Mouse (Mus musculus) forebrain, embryonic 10.5 days (tissue): Measurements from ENCODE around the gene Ces1a. TPM values are rescaled to one million over a fixed set of nuclear protein-coding genes. Genes with fewer than 3 reads are reported as not detected.

Experiments used
- DNase-seq: peaks from one replicate; pipeline ENCODE4 v3.0.0-alpha.2; 2017; ENCODE audit warnings: low spot score; ENCODE audit errors: extremely low spot score
- H3K27ac ChIP-seq: fragments of 300-500 bp; sonication (generic); 2 replicates; pipeline ENCODE4 v1.5.1; 2016; ENCODE audit warnings: mild to moderate bottlenecking
- H3K27me3 ChIP-seq: fragments of 300-500 bp; sonication (generic); 2 replicates; pipeline ENCODE4 v1.6.1; 2016; ENCODE audit warnings: mild to moderate bottlenecking; ENCODE audit not compliant: poor library complexity, severe bottlenecking
- H3K36me3 ChIP-seq: fragments of 300-500 bp; sonication (generic); replicated peaks from 2 replicates; pipeline ENCODE4 v1.6.1; 2016; ENCODE audit warnings: mild to moderate bottlenecking, moderate library complexity
- H3K4me1 ChIP-seq: fragments of 300-500 bp; sonication (generic); 2 replicates; pipeline ENCODE4 v1.6.1; 2016
- H3K4me3 ChIP-seq: fragments of 300-500 bp; sonication (generic); 2 replicates; pipeline ENCODE4 v1.5.1; 2016; ENCODE audit warnings: mild to moderate bottlenecking, moderate library complexity
- H3K9me3 ChIP-seq: fragments of 300-500 bp; sonication (generic); 2 replicates; pipeline ENCODE4 v1.6.1; 2016; ENCODE audit warnings: mild to moderate bottlenecking, moderate library complexity
- WGBS: fragments of 180-500 bp; shearing (Covaris S2); methylation state at CpG from one replicate; pipeline ENCODE4 v1.1.7; 2016; 5-methylcytosine and 5-hydroxymethylcytosine counted together
- polyA plus RNA-seq: library from polyadenylated mRNA; unstranded; fragments of >200 nt; fragmentation: Nextera tagmentation; extraction: Ambion mirVana; gene quantifications from 2 replicates; pipeline ENCODE4 v1.2.1, GENCODE M21; 2016

The Ces1a gene
- polyA plus RNA-seq, 1 experiment from 2014 or later: not detected

DNA sequence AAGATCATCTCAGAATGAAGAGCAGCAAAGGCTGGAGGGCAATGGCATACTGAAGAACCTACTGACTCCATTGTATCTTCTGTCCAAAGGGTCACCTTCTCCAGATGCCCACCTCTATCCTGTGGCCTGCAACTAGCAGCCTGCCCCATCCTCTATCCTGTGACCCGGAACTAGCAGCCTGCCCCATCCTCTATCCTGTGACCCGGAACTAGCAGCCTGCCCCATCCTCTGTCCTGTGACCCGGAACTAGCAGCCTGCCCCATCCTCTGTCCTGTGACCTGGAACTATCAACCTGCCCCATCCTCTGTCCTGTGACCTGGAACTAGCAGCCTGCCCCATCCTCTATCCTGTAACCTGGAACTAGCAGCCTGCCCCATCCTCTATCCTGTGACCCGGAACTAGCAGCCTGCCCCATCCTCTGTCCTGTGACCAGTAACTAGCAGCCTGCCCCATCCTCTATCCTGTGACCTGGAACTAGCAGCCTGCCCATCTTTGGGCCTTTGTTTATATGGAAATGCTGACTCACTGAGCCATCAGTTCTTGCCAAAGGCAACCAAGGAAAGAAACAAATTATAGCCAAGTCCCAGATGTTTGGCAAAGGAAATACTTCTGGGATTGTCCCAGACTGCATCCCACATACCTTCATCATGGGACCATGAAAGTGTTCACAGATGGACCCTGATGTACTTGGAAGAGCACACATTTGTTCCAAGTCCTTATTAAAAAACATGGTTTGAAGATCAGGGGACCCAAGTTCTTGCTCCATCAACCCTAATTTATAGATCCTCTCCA, 7.0 kb downstream of the Ces1a start:
- Histone ChIP-seq H3K36me3 (no peaks in the 10 kb centered on the region), H3K9me3 (no peaks in the 10 kb centered on the region), H3K4me1 (peaks cover 14% of the 10 kb centered on the region), H3K4me3 (no peak overlapping the region), H3K27ac (no peak overlapping the region), H3K27me3 (no peaks in the 10 kb centered on the region)
- 85% methylated on average over 4 of the region's 4 CpGs for WGBS
- no peak for DNase-seq

- Histone ChIP-seq H3K27ac (no peak overlapping the region), H3K36me3 (no peaks in the 10 kb centered on the region), H3K27me3 (no peaks in the 10 kb centered on the region), H3K4me1 (peaks cover 14% of the 10 kb centered on the region), H3K9me3 (no peaks in the 10 kb centered on the region), H3K4me3 (no peak overlapping the region)
- no peak for DNase-seq
- whole genome bisulfite sequencing: 83% methylated on average over 2 of the region's 2 CpGs
Measured at GRCm38 (mm10) chr8:93040256-93040655, 7.7 kb downstream of the Ces1a start.

DNA sequence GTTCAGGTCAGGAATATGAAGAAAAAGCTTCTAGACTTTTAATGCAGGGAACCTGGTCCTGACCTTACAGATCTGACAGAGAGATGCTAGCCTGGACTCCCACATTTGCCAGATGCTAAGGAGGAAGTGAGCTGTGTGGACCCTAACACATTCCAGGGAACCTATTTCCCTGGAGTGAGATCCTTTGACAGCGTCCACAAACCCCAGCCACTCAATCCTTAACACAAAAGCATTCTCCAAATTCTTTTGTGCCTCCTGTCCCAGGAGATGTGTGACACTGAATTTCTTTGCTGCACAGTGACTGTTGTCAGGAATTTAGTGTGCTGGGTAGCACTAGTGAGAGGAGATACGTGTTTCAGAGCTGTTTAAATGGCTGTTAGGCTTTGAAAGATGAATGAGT, 9.2 kb downstream of the Ces1a start:
- 16% methylated on average over 2 of the region's 2 CpGs for WGBS
- DNase-seq: no peak
- Histone ChIP-seq H3K36me3 (no peaks in the 10 kb centered on the region), H3K4me1 (peaks cover 14% of the 10 kb centered on the region), H3K27me3 (no peaks in the 10 kb centered on the region), H3K27ac (0 out of 2 replicates have a peak overlapping the region, but pooled peaks have one; percentile 9), H3K4me3 (no peak overlapping the region), H3K9me3 (no peaks in the 10 kb centered on the region)

DNA sequence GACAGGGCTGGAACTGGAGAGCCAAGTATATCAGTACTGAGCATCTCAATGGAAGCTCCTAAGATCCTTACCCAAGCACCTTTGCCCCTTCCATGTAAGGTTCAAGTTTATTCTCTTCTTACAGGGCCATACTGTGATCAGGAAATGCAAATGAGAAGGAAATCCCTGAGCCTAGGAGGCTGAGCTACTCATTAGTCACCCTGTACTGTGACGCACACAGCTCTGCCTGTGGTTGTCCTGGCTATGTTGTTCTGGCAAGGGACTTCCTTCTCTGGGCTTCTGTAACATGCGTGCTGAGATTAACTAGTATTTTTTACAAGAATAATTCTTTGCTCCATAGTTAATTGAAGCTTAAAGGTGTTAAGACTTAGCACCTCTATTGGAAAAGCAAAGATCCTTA, 17.3 kb downstream of the Ces1a start:
- 93% methylated on average over 2 of the region's 2 CpGs for WGBS
- Histone ChIP-seq H3K36me3 (no peaks in the 10 kb centered on the region), H3K4me3 (no peak overlapping the region), H3K27me3 (no peaks in the 10 kb centered on the region), H3K9me3 (no peaks in the 10 kb centered on the region), H3K27ac (no peak overlapping the region), H3K4me1 (no peaks in the 10 kb centered on the region)
- DNase-seq: no peak

DNA sequence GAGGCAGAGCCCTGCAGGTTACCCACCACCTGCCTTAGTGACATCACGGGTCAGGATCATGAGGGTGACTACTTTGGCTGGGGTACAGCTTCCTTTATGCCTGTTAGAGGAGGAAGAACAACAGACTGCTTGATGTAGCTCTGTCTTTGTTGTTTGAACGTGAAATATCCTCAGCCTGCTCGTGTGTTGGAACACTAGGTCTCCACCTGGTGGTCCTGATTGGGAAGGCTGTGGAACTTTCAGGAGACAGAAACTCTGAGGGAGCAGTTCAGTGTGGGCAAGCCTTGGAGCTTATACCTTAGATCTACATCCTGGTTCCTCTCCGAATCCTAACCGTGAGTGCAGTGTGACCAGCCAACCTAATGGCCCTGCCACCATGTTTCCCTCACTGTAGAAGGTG, 26.3 kb downstream of the Ces1a start:
- Histone ChIP-seq H3K36me3 (no peaks in the 10 kb centered on the region), H3K4me3 (no peak overlapping the region)
- 77% methylated on average over 5 of the region's 5 CpGs for WGBS

GRCm38 (mm10) chr8:93014300-93014699, 33.7 kb downstream of the Ces1a start:
- no peak overlapping the region for H3K4me3 ChIP-seq
- DNase-seq: no peak

More for the DNA sequence above, 26.3 kb downstream of the Ces1a start:
- no peaks in the 10 kb centered on the region for H3K27me3 ChIP-seq
- no peaks in the 10 kb centered on the region for H3K4me1 ChIP-seq
- no peak overlapping the region for H3K27ac ChIP-seq
- H3K9me3 ChIP-seq: no peaks in the 10 kb centered on the region
- DNase-seq: no peak

GRCm38 (mm10) chr8:93012226-93012625, 35.8 kb downstream of the Ces1a start:
- peak; percentile 25 for DNase-seq
- Histone ChIP-seq H3K36me3 (no peaks in the 10 kb centered on the region), H3K9me3 (no peaks in the 10 kb centered on the region), H3K4me3 (no peak overlapping the region), H3K4me1 (no peaks in the 10 kb centered on the region), H3K27ac (no peak overlapping the region), H3K27me3 (no peaks in the 10 kb centered on the region)
- 78% methylated on average over 6 of the region's 6 CpGs for WGBS

More at GRCm38 (mm10) chr8:93014300-93014699, 33.7 kb downstream of the Ces1a start:
- 84% methylated on average over 4 of the region's 4 CpGs for WGBS
- Histone ChIP-seq H3K9me3 (no peaks in the 10 kb centered on the region), H3K27me3 (no peaks in the 10 kb centered on the region), H3K27ac (no peak overlapping the region), H3K4me1 (no peaks in the 10 kb centered on the region), H3K36me3 (no peaks in the 10 kb centered on the region)

GRCm38 (mm10) chr8:93011439-93011838, 36.6 kb downstream of the Ces1a start:
- H3K4me3 ChIP-seq: no peak overlapping the region
- no peaks in the 10 kb centered on the region for H3K36me3 ChIP-seq
- no peaks in the 10 kb centered on the region for H3K9me3 ChIP-seq
- no peaks in the 10 kb centered on the region for H3K4me1 ChIP-seq
- peak; percentile 82 for DNase-seq
- H3K27ac ChIP-seq: no peak overlapping the region
- WGBS: 12% methylated on average over 9 of the region's 9 CpGs
- H3K27me3 ChIP-seq: no peaks in the 10 kb centered on the region

GRCm38 (mm10) chr8:93010286-93010685, 37.7 kb downstream of the Ces1a start:
- Histone ChIP-seq H3K9me3 (no peaks in the 10 kb centered on the region), H3K4me1 (no peaks in the 10 kb centered on the region), H3K36me3 (no peaks in the 10 kb centered on the region), H3K4me3 (no peak overlapping the region), H3K27me3 (no peaks in the 10 kb centered on the region), H3K27ac (no peak overlapping the region)
- DNase-seq: peak; percentile 27
- WGBS: 31% methylated on average over 5 of the region's 5 CpGs

DNA sequence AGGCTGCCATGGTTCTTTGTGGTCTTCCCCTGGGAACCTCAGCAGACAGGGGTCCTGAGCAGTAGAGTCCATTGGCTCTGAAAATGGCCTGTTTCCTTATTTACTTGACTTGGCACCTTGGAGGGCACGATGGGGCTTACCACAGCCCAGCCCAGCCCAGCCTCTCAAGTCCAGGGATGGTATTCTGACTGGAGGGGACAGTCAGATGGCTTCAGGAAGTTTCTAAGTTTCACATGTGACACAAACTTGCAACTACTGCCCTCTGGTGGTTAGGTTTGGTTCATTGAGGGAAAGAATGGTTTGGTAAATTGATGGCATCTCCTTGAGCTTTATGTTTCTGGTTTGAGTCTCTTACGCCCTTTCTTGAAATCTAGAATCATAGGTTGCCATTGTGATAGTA, 49.4 kb downstream of the Ces1a start:
- H3K9me3 ChIP-seq: no peaks in the 10 kb centered on the region
- H3K27ac ChIP-seq: no peak overlapping the region
- peak; percentile 38 for DNase-seq
- H3K4me1 ChIP-seq: no peaks in the 10 kb centered on the region
- H3K36me3 ChIP-seq: no peaks in the 10 kb centered on the region
- WGBS: 43% methylated on average over 2 of the region's 2 CpGs
- no peak overlapping the region for H3K4me3 ChIP-seq
- no peaks in the 10 kb centered on the region for H3K27me3 ChIP-seq

- no peaks in the 10 kb centered on the region for H3K27me3 ChIP-seq
- no peaks in the 10 kb centered on the region for H3K36me3 ChIP-seq
- no peak overlapping the region for H3K4me3 ChIP-seq
- no peak for DNase-seq
- H3K9me3 ChIP-seq: no peaks in the 10 kb centered on the region
- WGBS: 33% methylated on average over 5 of the region's 5 CpGs
- H3K27ac ChIP-seq: no peak overlapping the region
- no peaks in the 10 kb centered on the region for H3K4me1 ChIP-seq
Measured at GRCm38 (mm10) chr8:92996840-92997239, 51.2 kb downstream of the Ces1a start.

GRCm38 (mm10) chr8:92984376-92984775, 63.6 kb downstream of the Ces1a start:
- Histone ChIP-seq H3K36me3 (no peaks in the 10 kb centered on the region), H3K27ac (no peak overlapping the region), H3K4me1 (no peaks in the 10 kb centered on the region), H3K9me3 (no peaks in the 10 kb centered on the region), H3K27me3 (no peaks in the 10 kb centered on the region), H3K4me3 (no peak overlapping the region)
- 75% methylated on average over 2 of the region's 2 CpGs for WGBS
- no peak for DNase-seq

DNA sequence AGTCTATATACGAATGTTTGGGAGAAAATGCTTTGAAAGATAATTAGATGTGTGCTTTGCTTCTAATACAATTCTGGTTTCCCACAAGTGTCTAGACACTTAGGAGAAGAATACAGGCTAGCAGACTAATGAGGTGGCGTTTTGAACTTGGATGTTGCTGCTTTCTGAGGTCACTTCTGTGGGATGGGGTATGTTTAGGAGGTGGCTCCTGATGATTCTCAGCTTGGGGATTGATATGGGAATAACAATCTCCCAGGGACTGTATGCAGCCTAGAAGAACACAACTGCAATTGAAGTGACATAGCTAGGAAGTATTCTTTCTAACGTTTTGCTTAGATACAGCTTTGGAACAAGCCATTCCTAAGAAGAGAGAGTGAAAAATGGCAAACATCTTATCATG, 65.5 kb downstream of the Ces1a start:
- WGBS: 81% methylated on average over 3 of the region's 3 CpGs
- no peak overlapping the region for H3K4me3 ChIP-seq
- no peaks in the 10 kb centered on the region for H3K27me3 ChIP-seq
- H3K9me3 ChIP-seq: no peaks in the 10 kb centered on the region
- no peaks in the 10 kb centered on the region for H3K4me1 ChIP-seq
- no peak for DNase-seq
- no peak overlapping the region for H3K27ac ChIP-seq
- no peaks in the 10 kb centered on the region for H3K36me3 ChIP-seq
